Mouse (Mus musculus) adrenal gland, adult 2 months (tissue): ENCODE data around the gene Rdh8. TPM values are rescaled to one million over a fixed set of nuclear protein-coding genes. Genes with fewer than 3 reads are reported as not detected.
A peak's percentile ranks its signal among the peaks of the same experiment; 100 is the strongest.

Experiments
- DNase-seq: peaks from one replicate; pipeline ENCODE4 v3.0.0; 2021
- polyA plus RNA-seq: library from polyadenylated mRNA; depleted of rRNA; stranded (reverse); fragments of >200 nt; gene quantifications from 2 replicates; pipeline ENCODE4 v1.2.3, GENCODE M21; 2012; rRNA removed
- total RNA-seq, 2 experiments: library from RNA; stranded (reverse); gene quantifications; 2 replicates each; pipeline ENCODE4 v1.2.3; 2021

The Rdh8 gene
- total and polyA plus RNA-seq, 3 experiments = not detected

- DNase-seq = no peak
These were observed 19.1 kb downstream of the Rdh8 start for GRCm38 (mm10) chr9:20837184-20837947.

GRCm38 (mm10) chr9:20838931-20839330, 20.6 kb downstream of the Rdh8 start:
- DNase-seq = no peak

- DNase-seq = no peak
These were observed 23.9 kb downstream of the Rdh8 start for GRCm38 (mm10) chr9:20842211-20842610.

- peak; percentile 35 for DNase-seq
These were observed 24.4 kb downstream of the Rdh8 start for GRCm38 (mm10) chr9:20842670-20843069.

- DNase-seq = no peak
These were observed 31.9 kb downstream of the Rdh8 start for GRCm38 (mm10) chr9:20850179-20850578.

GRCm38 (mm10) chr9:20857131-20857530, 38.8 kb downstream of the Rdh8 start:
- no peak for DNase-seq

- no peak for DNase-seq
These were observed 41.6 kb downstream of the Rdh8 start for GRCm38 (mm10) chr9:20859926-20860325.

- DNase-seq = no peak
These were observed 43.5 kb downstream of the Rdh8 start for GRCm38 (mm10) chr9:20861821-20862220.

- no peak for DNase-seq
These were observed 43.9 kb downstream of the Rdh8 start for GRCm38 (mm10) chr9:20862225-20862624.

GRCm38 (mm10) chr9:20866879-20867278, 48.6 kb downstream of the Rdh8 start:
- DNase-seq = no peak

- peak; percentile 81 for DNase-seq
These were observed 50.2 kb downstream of the Rdh8 start, which contains the start of gene A230050P20Rik for GRCm38 (mm10) chr9:20868448-20869001. Gene A230050P20Rik (plus strand): TSS chr9:20868642.

GRCm38 (mm10) chr9:20869246-20869645, 50.9 kb downstream of the Rdh8 start:
- DNase-seq = peak; percentile 50

GRCm38 (mm10) chr9:20870211-20871173, 52.2 kb downstream of the Rdh8 start:
- DNase-seq = no peak

GRCm38 (mm10) chr9:20872991-20873390, 54.7 kb downstream of the Rdh8 start:
- DNase-seq = no peak

GRCm38 (mm10) chr9:20873521-20873920, 55.2 kb downstream of the Rdh8 start:
- DNase-seq = no peak

GRCm38 (mm10) chr9:20875021-20875790, 56.9 kb downstream of the Rdh8 start:
- DNase-seq = no peak

Other genes starting within 250 kb of the Rdh8 start
- 1 to 10 TPM; 6.9 to 7.7 TPM for gene Zfp846, start 237.2 kb upstream of the Rdh8 start, total RNA-seq
- gene Zfp846, start 237.2 kb upstream of the Rdh8 start, polyA plus RNA-seq = 1.1 and 1.6 TPM in 2 replicates
- gene Ubl5, start 175.6 kb upstream of the Rdh8 start, total RNA-seq = 100 to 1,000 TPM; 384 to 522 TPM
- gene Ubl5, start 175.6 kb upstream of the Rdh8 start, polyA plus RNA-seq = 133 and 135 TPM in 2 replicates
- gene Fbxl12, start 173.7 kb upstream of the Rdh8 start, total RNA-seq = 10 to 100 TPM; 13.0 to 16.7 TPM
- gene Fbxl12, start 173.7 kb upstream of the Rdh8 start, polyA plus RNA-seq = 47.1 and 59.1 TPM in 2 replicates
- 10 to 100 TPM; 20.8 to 26.9 TPM for gene Pin1, start 166.4 kb upstream of the Rdh8 start, total RNA-seq
- gene Pin1, start 166.4 kb upstream of the Rdh8 start, polyA plus RNA-seq = 20.4 and 24.2 TPM in 2 replicates
- 1 to 10 TPM in 1 of 2 experiments, under 1 TPM in 1; 0.49 to 1.0 TPM for gene Olfm2, start 72.2 kb upstream of the Rdh8 start, total RNA-seq
- 1.1 and 2.9 TPM in 2 replicates for gene Olfm2, start 72.2 kb upstream of the Rdh8 start, polyA plus RNA-seq
- 100 to 1,000 TPM in 1 of 2 experiments, 10 to 100 TPM in 1; 78.4 to 293 TPM for gene Col5a3, start 3.4 kb upstream of the Rdh8 start, total RNA-seq
- 108 and 110 TPM in 2 replicates for gene Col5a3, start 3.4 kb upstream of the Rdh8 start, polyA plus RNA-seq
- gene A230050P20Rik, start 50.1 kb downstream of the Rdh8 start, total RNA-seq = 10 to 100 TPM; 19.4 to 20.1 TPM
- 140 and 164 TPM in 2 replicates for gene A230050P20Rik, start 50.1 kb downstream of the Rdh8 start, polyA plus RNA-seq
- gene Angptl6, start 61.2 kb downstream of the Rdh8 start, total RNA-seq = 1 to 10 TPM; 3.3 TPM
- 4.0 and 6.5 TPM in 2 replicates for gene Angptl6, start 61.2 kb downstream of the Rdh8 start, polyA plus RNA-seq
- gene Ppan, start 69.7 kb downstream of the Rdh8 start, total RNA-seq = 10 to 100 TPM; 27.6 to 44.4 TPM
- gene Ppan, start 69.7 kb downstream of the Rdh8 start, polyA plus RNA-seq = 128 and 140 TPM in 2 replicates
- 100 to 1,000 TPM; 156 to 170 TPM for gene Eif3g, start 80.1 kb downstream of the Rdh8 start, total RNA-seq
- gene Eif3g, start 80.1 kb downstream of the Rdh8 start, polyA plus RNA-seq = 123 and 133 TPM in 2 replicates
- 10 to 100 TPM; 43.0 to 44.0 TPM for gene Dnmt1, start 141.4 kb downstream of the Rdh8 start, total RNA-seq
- gene Dnmt1, start 141.4 kb downstream of the Rdh8 start, polyA plus RNA-seq = 29.6 and 29.8 TPM in 2 replicates
- gene S1pr2, start 158.3 kb downstream of the Rdh8 start, total RNA-seq = 10 to 100 TPM; 20.4 to 26.6 TPM
- gene S1pr2, start 158.3 kb downstream of the Rdh8 start, polyA plus RNA-seq = 14.8 and 15.7 TPM in 2 replicates
- gene Mrpl4, start 184.2 kb downstream of the Rdh8 start, total RNA-seq = 100 to 1,000 TPM; 120 to 130 TPM
- 245 and 270 TPM in 2 replicates for gene Mrpl4, start 184.2 kb downstream of the Rdh8 start, polyA plus RNA-seq
- 10 to 100 TPM; 10.8 to 19.1 TPM for gene Icam1, start 197.5 kb downstream of the Rdh8 start, total RNA-seq
- gene Icam1, start 197.5 kb downstream of the Rdh8 start, polyA plus RNA-seq = 7.5 and 8.3 TPM in 2 replicates
- 1 to 10 TPM; 1.1 to 5.1 TPM for gene Icam4, start 210.9 kb downstream of the Rdh8 start, total RNA-seq
- gene Icam4, start 210.9 kb downstream of the Rdh8 start, polyA plus RNA-seq = 1.9 and 2.7 TPM in 2 replicates
- gene Icam5, start 213.6 kb downstream of the Rdh8 start, total RNA-seq = under 1 TPM; 0.17 to 0.31 TPM
- 0.41 and 0.48 TPM in 2 replicates for gene Icam5, start 213.6 kb downstream of the Rdh8 start, polyA plus RNA-seq
- not detected for gene Zglp1, start 248.6 kb downstream of the Rdh8 start, total RNA-seq
- gene Zglp1, start 248.6 kb downstream of the Rdh8 start, polyA plus RNA-seq = not detected in 2 replicates